In genomic region chr13:96538103-96538502, GRCm38 (mm10) we compare ENCODE assay signal across 37 mouse cellular contexts. TPM values are rescaled to one million over a fixed set of nuclear protein-coding genes. Genes with fewer than 3 reads are reported as not detected.
"Had no signal": no experiment of that assay in that cellular context is flagged by ENCODE, and none has a peak within 500 bp of the region (broad histone marks: within the 10 kb centered on the region; RNA-seq: fewer than 3 reads in every experiment).

No protein-coding gene starts in this region.

- DNase-seq: gastrocnemius, postnatal 14 days; gastrocnemius, postnatal 36 days; heart, adult 11 months; heart, adult 2 months; heart, postnatal 14 days; heart, postnatal 36 days; kidney, adult 11 months; kidney, adult 2 months; kidney, adult 9 months; kidney, postnatal 14 days; kidney, postnatal 4 days; liver had no signal

- ATAC-seq: hindbrain, postnatal 0 days; intestine, embryonic 16.5 days had no signal

- H3K27me3 ChIP-seq: heart, embryonic 13.5 days; heart, embryonic 15.5 days; hindbrain, embryonic 13.5 days; hindbrain, embryonic 15.5 days; kidney, embryonic 15.5 days; limb, embryonic 12.5 days had no signal

- H3K36me3 ChIP-seq: heart, embryonic 13.5 days; heart, embryonic 15.5 days; hindbrain, embryonic 13.5 days; hindbrain, embryonic 15.5 days; kidney, embryonic 15.5 days; limb, embryonic 10.5 days; limb, embryonic 12.5 days had no signal

- H3K4me3 ChIP-seq: heart, adult 2 months; heart, embryonic 13.5 days; heart, embryonic 15.5 days; hindbrain, embryonic 13.5 days; hindbrain, embryonic 15.5 days; kidney, embryonic 15.5 days; layer of hippocampus, adult 2 months; limb, embryonic 10.5 days; limb, embryonic 12.5 days had no signal

- H3K9me3 ChIP-seq: heart, embryonic 13.5 days; heart, embryonic 15.5 days; hindbrain, embryonic 13.5 days; hindbrain, embryonic 15.5 days; kidney, embryonic 15.5 days; limb, embryonic 10.5 days; limb, embryonic 12.5 days had no signal

- H3K9ac ChIP-seq: heart, embryonic 13.5 days; heart, embryonic 15.5 days; hindbrain, embryonic 13.5 days; hindbrain, embryonic 15.5 days; kidney, embryonic 15.5 days; limb, embryonic 12.5 days had no signal

- H3K27ac ChIP-seq: heart, adult 2 months; heart, embryonic 13.5 days; heart, embryonic 15.5 days; hindbrain, embryonic 13.5 days; hindbrain, embryonic 15.5 days; hindbrain, postnatal 0 days; kidney, embryonic 15.5 days; kidney, postnatal 0 days; layer of hippocampus, adult 2 months; limb, embryonic 10.5 days; limb, embryonic 12.5 days had no signal

- H3K4me2 ChIP-seq: heart, embryonic 11.5 days; heart, embryonic 13.5 days; heart, embryonic 15.5 days; hindbrain, embryonic 13.5 days; hindbrain, embryonic 15.5 days; kidney, embryonic 15.5 days; limb, embryonic 12.5 days had no signal

RNA-seq across cellular contexts. Expression of gene Gm17622, which starts 47.6 kb away (rescaled TPM):
- total RNA-seq: gastrocnemius, adult 18-20 months; gastrocnemius, adult 8-10 months; gastrocnemius, postnatal 14 days; gastrocnemius, postnatal 36 days; heart, adult 2 months; heart, postnatal 14 days; heart, postnatal 36 days; hematopoietic stem cell, adult 5-6 weeks; hindbrain, postnatal 0 days; layer of hippocampus, adult 2 months; layer of hippocampus, postnatal 10 days; layer of hippocampus, postnatal 25 days; left cerebral cortex, adult 18-20 months; left cerebral cortex, postnatal 14 days; left cerebral cortex, postnatal 36 days had no signal
- polyA plus RNA-seq: gonadal fat pad, adult 2 months; heart, adult 2 months; heart, embryonic 11.5 days; heart, embryonic 13.5 days; heart, embryonic 15.5 days; heart, postnatal 0 days; hindbrain, embryonic 11.5 days; hindbrain, embryonic 13.5 days; hindbrain, embryonic 15.5 days; hindbrain, postnatal 0 days; intestine, embryonic 14.5 days; intestine, embryonic 16.5 days; kidney, adult 2 months; kidney, embryonic 15.5 days; kidney, postnatal 0 days; limb, embryonic 10.5 days; limb, embryonic 12.5 days; limb, embryonic 14.5 days had no signal
